Mouse (Mus musculus) ZHBTc4 (cell line): Measurements from ENCODE around the gene Ociad1.

Experiments used
- DNase-seq: peaks from one replicate; pipeline ENCODE4 v3.0.0-alpha.2; 2011; ENCODE audit warnings: low read depth, low spot score

Gene Ociad1

DNA sequence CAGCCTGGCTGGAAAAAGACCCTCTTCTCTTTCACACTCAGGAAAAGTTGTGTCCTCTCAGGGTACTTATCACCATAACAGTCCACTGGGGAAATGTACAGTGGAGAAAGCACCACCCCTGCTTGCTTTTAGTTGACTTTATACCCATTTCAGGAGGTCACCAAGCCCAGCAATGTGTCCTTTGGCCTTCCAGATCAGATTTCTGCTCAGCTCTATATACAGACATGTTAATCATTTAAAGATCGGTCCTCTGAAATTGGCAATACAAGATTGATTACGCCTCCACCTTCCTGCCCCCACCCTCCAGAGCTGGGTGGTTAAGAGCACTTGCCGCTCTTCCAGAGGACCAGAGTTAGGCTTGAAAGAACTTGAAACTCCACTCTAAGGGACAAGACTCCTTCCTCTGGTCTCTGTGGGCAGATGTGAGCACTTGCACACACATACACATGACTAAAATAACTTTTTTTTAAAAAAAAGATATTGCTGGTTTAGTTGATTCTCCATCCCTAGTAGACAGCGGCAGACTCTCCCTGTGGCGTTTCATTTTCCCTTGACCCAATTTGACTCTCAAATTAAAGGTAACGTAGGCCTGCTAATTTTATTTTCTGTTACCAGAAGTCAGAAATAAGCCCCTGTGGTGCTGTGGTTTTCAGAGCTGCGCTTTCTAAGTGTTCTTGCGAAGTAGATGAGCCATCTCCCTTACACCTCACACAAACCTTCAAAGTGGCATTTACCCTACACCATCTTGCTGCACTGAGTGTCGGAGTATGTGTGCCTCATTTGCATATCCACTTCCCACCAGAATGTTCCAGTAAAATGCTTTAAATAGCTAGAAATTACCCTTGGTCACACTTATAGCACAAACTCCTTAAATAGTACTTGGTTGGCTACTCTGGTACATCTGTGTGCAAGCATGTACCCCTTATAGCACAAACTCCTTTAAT is 47.5 kb downstream of the Ociad1 start:
- DNase-seq = no peak

DNA sequence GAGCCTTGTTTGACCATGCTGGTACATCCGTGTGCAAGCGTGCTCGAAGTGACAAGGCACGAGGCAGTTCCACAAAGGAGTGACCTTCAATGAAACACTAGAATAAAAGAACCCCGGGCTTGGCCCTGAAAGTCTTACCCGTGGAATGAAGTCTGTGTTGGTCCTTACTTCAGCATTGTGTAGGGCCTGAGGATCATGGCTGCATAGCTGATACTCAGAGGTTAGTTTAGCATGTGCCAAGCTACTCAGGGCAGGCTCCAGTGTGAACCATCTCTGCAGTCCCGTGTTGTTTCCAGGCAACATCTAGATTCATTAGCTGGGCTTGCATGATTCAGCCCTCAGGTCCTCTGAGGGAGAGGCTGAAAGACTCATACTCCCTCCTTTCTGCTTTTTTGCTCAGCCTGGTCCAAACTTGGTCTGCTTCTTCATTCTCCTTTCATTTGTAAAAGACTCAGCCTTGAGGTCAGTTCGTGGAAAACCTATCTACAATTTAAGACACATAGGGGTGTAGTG is 48.2 kb downstream of the Ociad1 start, which contains the start of gene Ociad2:
TSS of gene Ociad2 (minus strand) at position 306 of the 513 bp plus-strand sequence.
- no peak for DNase-seq

DNA sequence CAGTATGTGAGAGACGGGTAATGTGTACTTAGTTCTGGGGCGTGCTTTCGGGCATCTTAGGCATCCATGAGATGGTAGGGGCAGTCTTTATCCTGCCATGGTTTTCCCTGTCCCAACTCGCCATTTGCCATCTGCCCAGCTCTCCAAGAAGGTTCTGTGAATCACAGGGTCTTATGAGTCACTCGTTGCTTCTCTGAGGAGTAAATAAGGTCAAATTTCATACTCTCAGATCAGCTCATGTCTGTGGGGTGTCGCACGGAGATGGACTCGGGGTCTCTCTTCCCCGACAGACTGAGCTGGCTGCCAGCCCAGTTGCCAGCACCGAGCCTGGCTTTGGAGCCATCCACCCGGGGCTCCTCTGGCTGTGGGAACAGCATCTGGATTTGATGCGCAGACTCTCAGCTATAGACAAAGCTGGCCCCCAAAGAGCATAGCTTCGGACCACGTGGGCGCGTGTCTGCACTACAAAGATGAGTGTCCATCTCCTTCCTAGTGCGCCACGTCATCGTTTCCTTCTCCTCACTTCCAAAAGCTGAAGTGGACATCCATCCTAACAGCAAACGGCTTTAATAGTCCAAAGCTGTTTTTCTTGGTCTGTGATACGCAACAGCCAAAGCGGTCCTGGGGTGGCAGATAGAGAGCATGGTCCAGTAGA is 50.2 kb downstream of the Ociad1 start:
- DNase-seq = no peak

DNA sequence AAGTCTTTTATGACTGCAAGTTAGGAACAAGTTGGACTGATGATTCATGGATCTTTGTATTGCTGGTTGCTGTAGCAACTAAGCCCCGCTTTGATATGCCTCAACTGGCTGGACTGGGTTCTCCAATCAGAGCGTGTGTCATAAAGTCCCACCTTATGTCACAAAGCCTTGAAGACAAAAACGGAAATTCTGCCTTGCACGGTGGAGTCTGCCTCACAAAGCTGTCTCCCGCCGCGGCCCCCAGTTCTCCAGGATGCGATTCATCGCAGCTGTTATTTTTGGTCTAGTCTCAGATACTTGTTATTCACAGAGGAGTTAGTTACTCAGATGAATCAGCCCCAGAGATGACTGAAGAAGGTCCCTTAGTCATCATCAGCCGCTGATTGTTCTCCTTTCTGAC is 51.7 kb downstream of the Ociad1 start:
- DNase-seq = peak; percentile 39

DNA sequence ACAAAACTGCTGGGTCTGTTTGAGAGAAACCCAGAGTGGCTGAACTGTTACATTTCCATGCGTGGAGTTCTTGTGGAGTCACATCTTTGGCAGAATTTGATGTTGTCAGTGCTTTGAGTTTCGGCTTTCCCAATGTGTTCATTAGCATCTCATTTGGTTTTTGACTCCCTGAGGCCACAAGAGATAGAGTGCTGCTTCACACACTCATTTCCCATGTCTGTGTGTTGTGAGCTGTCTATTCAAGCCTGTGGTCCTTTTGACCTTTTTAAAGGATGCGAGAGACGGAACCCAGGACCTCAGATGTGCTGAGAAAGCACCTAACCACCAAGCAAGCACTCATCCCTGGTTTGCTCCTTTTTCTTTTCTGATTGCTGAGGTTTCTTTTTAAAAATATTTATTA is 52.7 kb downstream of the Ociad1 start:
- DNase-seq = no peak

DNA sequence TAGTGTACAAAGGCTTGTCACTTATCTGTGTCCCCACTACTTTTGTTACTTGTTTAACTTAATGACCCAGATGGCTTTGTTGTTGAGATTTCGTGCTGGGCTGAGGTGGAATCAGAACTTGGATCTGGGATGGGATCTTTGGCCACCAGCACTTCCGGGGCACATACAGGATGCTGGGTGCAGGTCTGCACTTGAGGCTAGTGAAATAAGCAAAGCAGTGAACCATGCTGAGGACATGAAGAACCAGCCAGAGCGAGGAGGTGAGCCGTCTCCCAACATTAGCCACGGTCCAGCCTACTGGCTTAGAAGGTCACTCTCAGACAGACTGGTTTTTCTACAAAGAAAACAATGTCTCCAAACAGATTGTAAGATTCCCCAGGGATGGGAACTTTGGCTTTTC is 56.9 kb downstream of the Ociad1 start:
- DNase-seq = no peak

DNA sequence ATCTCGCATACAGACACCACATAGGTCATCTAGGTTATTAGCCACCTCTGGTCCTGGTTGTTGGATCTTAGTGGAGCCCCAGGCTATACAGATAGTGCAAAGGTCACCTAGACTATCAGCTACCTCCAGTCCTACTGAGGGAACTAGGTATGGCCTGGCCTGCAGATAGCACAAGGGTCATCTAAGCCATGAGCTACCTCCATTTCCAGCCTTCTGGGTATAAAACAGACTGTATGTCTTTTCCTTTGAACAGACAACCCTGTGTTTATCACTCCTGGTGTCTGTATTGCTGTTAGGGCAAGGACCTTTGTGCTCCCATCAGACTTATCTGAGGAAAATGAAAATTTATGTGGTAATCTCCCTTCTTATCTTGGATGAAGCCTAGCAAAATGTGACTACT is 59.2 kb downstream of the Ociad1 start:
- DNase-seq = no peak

DNA sequence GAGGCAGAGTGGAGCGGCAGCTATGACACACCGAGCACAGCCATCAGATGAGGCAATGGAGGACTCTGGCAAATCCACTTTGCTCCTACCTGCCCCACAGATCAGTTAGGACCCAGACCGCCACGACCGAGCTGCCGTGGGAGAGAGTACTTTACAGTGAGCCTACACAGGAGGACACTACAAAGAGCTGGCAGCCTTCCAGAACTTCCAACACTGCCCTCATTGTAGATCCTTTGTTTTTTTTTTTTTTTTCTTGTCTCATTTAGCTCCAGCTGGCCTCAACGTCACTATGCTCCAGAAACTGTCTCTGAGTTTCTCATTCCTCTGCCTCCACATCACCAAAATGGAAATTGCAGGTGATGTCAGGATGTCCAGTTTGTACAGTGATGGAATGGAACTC is 60.9 kb downstream of the Ociad1 start:
- DNase-seq = no peak

DNA sequence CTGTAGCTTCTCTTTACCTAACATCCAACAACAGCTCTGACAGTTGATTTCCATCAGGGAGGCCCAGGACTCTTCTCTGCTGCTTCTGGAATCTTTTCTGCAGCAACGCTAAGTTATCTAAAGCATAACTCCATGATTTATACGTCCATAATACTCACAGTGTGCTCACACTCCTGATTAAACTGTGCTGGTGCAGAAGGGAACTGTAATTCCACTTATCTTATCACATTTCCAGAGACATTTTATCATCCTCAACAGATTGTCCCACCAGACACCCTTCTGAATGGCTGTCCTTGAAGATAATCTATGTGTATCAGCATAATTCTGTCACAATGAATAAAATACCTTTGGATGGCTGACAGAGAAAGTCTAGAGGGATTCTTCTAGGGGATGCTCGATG is 61.4 kb downstream of the Ociad1 start:
- DNase-seq = no peak

DNA sequence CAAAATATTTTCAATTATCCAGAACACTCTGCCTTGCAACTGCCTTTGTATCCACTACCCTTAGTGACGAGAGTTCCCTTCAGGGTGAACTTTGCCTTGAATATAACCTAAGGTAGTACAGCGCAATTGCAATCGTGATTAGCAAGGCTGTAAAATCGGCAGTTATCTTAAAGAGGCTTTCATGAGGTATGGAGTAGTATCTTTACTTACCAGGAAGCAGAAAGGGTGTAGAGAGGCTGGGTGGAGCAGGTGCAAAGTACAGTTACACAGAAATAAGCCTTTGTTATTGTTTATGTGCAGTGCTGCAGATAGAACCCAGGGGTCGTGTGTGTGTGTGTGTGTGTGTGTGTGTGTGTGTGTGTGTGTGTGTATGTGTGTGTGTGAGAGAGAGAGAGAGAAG is 62.8 kb downstream of the Ociad1 start:
- no peak for DNase-seq

DNA sequence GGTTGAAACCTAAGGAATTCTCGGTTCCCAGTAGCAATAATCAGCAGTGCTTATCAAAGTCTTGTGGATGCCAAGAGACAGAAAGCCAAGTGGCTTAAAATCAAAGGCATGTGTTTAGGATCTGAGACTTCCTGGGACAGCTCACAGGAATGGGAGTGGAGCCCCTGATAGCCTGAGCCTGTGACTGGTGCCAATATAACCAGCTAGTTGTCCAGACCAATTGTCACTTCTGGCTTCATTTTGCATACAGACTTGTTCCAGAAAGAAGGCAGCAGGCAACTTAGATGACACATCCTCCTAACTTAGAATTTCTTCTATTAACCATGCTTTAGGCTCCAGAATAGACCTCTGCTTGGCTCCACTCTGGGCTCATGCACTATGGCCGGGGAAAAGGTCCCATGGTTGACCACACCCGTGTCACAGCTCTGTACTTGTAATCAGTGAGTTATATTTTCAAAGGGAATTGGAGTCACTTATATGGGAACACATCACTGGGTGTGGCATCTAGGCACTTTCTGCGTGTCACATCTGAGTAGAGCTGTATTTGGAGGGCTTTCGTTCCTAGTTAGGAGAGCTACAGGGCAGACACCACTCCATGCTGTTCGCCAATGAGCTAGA is 66.7 kb downstream of the Ociad1 start:
- no peak for DNase-seq

DNA sequence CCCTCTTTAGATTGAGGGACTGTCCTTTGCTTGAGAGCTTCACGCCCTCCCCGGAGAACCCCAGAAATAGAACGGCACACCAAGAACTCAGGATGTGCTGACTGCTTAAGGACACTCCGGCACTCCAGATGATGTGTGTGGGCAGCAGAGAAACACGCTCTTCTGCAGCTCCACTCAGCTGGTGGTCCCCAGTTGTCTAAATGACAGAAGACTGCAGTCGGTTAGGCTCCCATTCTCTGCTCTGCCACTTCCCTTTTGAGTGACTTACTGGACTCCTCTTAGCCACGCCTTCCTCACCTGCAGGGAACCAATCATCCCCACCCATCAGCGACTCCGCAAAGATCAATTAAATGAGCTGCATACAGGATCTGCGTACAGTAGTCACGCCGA is 67.2 kb downstream of the Ociad1 start:
- peak; percentile 69 for DNase-seq

DNA sequence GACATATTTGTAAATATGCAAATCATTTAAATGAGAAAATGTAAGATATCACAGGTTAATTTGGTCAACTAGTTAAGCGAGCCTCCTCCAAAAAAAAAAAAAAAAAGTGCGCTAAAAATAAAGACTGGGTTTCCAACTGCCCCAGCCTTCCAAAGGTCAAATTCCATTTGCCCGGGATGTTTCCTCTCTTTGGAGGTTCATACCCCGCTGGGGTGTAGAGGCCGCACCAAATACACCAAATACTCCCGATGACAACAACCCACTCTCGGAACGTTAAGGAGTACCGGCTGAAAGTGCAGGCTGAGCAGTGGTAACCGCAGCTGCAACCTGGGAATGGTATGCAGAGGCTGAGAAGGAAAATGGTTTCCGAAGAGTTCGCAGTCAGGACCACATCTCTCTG is 67.7 kb downstream of the Ociad1 start:
- peak; percentile 43 for DNase-seq

DNA sequence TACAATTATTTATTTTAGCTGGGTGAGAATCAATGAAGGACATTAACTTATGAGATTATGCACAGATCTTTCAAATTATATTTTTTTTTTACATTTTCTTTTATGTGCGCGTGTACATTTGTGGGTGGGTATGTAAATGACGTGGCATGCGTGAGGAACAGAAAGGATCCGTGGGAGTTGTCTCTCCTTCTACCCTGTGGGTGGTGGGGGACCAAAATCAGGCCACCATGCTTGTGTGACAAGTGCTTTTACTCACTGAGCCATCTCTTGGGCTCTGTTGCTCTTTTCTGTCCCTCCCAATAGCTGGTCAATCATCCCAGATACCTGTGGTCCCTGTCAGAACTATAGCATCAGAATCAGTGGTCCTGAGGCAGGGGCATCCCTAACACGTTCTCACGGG is 69.8 kb downstream of the Ociad1 start:
- DNase-seq = no peak

DNA sequence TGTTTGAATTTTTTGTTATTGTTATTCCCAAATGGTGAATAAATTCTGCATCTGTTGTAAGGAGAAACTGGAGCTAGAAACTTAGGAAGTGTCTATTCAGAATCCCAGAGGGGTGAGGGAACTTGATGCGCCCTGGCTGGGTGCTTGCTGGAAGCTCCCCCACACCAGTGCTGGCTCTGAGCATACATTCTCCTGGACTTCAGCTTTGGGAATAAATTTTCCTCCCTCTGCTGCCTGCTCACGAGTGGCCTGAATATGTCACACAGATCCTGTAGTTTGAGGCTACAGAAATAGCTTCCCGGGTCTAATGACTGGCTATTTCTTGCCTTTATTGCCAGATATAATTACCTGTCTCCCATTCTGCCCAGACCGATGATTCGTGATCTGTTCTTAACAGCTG is 70.2 kb downstream of the Ociad1 start:
- no peak for DNase-seq
